ENCODE assay signal across 10 mouse cellular contexts in the genomic region with DNA sequence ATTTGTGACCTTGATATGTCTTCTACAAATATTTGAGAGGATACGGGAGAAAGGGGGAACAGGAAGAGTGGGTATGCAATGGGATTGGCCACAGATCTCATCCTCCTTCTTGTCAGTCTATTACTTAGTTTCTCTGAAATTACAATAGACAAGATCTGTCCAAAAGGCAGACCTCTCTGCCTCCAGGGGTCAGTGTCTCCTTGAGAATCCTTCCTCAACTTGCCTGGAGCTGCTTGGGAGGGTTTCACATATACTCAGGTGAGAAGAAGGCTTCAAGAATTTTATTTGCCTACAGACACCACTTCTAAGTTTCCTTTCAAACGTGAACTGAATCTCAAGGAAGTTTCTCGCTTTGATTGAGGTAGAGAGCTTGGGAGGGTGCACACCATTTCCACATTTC.
DNase-seq lines count a peak whose midpoint lies in the region; ATAC-seq and TF ChIP-seq lines count a peak whose summit lies in the region.
"Had no signal": no experiment of that assay in that cellular context is flagged by ENCODE, and none has a peak within 500 bp of the region (broad histone marks: within the 10 kb centered on the region; RNA-seq: fewer than 3 reads in every experiment).

No protein-coding gene starts in this region.

- WGBS in hindbrain, postnatal 0 days: 59% methylated on average over 3 of the region's 3 CpGs

- no peak overlapping the region for H3K9ac ChIP-seq in hindbrain, postnatal 0 days (replicated peaks; ENCODE audit: low read length)
- H3K9ac ChIP-seq: hindbrain, embryonic 15.5 days; limb, embryonic 13.5 days had no signal

- in situ Hi-C loops in Patski (cut with MboI; ENCODE audit: low pct_unique_long_range_greater_than_20kb): loop anchor here (5.0 kb wide), 2 partner anchors 469 to 731 kb away; no protein-coding TSS in a partner anchor

- peak; percentile 37 for DNase-seq in adrenal gland, postnatal 10 days
- DNase-seq in adrenal gland, adult 8-10 months: no peak
- peak; percentile 26 for DNase-seq in kidney, postnatal 10 days
- no peak for DNase-seq in kidney, adult 11 months
- peak; percentile 30 for DNase-seq in Patski (ENCODE audit: low read depth, low spot score)
- DNase-seq in hindbrain, postnatal 0 days (ENCODE audit: low spot score): peak; percentile 37
- DNase-seq in right cerebral cortex, postnatal 10 days (ENCODE audit: low spot score in 2 of 2): no peak

- peak; percentile 74 for ATAC-seq in Patski
- no peak for ATAC-seq in hindbrain, postnatal 0 days
- no peak for ATAC-seq in frontal cortex, adult (ENCODE audit: low TSS enrichment)

- TF ChIP-seq CTCF in Patski (IDR thresholded peaks at IDR 0.05): peak; percentile 92
- TF ChIP-seq CTCF in hindbrain, postnatal 0 days (IDR thresholded peaks at IDR 0.05; ENCODE audit: low read depth): peak; percentile 53

- no peaks in the 10 kb centered on the region for H3K9me3 ChIP-seq in hindbrain, postnatal 0 days (ENCODE audit: low read length)
- H3K9me3 ChIP-seq: hindbrain, embryonic 15.5 days; limb, embryonic 13.5 days had no signal

- CTCF ChIA-PET in Patski (lab: Charles Lee): interaction anchor here (0.8 to 2.0 kb wide), 5 partner anchors 9 to 733 kb away, joined by 3 to 16 read pairs (median 4); no protein-coding TSS in a partner anchor

- H3K4me3 ChIP-seq in hindbrain, postnatal 0 days (ENCODE audit: low read length): no peak overlapping the region
- H3K4me3 ChIP-seq: hindbrain, embryonic 15.5 days; limb, embryonic 13.5 days had no signal

- H3K27ac ChIP-seq in hindbrain, postnatal 0 days: no peak overlapping the region
- H3K27ac ChIP-seq: hindbrain, embryonic 15.5 days; limb, embryonic 13.5 days had no signal

- POLR2A ChIA-PET in Patski (lab: Charles Lee): interaction anchor here (0.6 to 0.9 kb wide), 2 partner anchors 715 to 733 kb away, joined by 3 read pairs; no protein-coding TSS in a partner anchor

- no peak overlapping the region for H3K4me2 ChIP-seq in hindbrain, postnatal 0 days (ENCODE audit: low read depth, low read length)
- H3K4me2 ChIP-seq: hindbrain, embryonic 15.5 days; limb, embryonic 13.5 days had no signal

- H3K4me1 ChIP-seq in hindbrain, postnatal 0 days (ENCODE audit: insufficient read depth, low read length): no peaks in the 10 kb centered on the region
- H3K4me1 ChIP-seq: hindbrain, embryonic 15.5 days; limb, embryonic 13.5 days had no signal

- no peaks in the 10 kb centered on the region for H3K36me3 ChIP-seq in hindbrain, postnatal 0 days (ENCODE audit: insufficient read depth, low read length)
- H3K36me3 ChIP-seq: hindbrain, embryonic 15.5 days; limb, embryonic 13.5 days had no signal

- H3K27me3 ChIP-seq in Patski: no peaks in the 10 kb centered on the region
- H3K27me3 ChIP-seq in hindbrain, postnatal 0 days (ENCODE audit: insufficient read depth, low read length): no peaks in the 10 kb centered on the region
- H3K27me3 ChIP-seq: hindbrain, embryonic 15.5 days; limb, embryonic 13.5 days had no signal

Comparison
In these comparisons a context has a peak if more than half of its experiments do, and no peak if none do; other contexts are left out.
1. DNase-seq: peak in adrenal gland, postnatal 10 days (single experiment), kidney, postnatal 10 days (single experiment), Patski (single experiment) and hindbrain, postnatal 0 days (single experiment); none in adrenal gland, adult 8-10 months (single experiment), kidney, adult 11 months (single experiment) and right cerebral cortex, postnatal 10 days (0 of 2).